Mouse (Mus musculus): ENCODE data around the gene Olfr173.

The Olfr173 gene

DNA sequence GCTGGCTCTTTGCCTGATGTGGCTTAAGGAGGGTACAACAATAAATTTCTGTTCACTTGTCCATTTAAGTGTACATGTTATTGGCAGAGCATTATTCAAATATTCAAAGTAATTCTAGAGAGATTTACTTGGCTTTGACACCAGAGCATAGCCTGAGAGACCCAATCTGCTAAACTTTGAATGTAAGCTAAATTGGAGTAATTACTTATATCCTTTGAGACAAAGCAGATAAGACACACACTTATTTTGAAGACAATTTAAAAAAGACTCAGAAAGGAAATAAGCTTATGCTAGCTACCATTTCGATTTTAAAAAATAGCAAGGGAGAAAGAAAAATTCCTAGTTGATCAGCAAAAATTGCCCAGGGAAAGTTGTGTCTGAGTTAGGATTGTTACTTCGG, at the start of gene Olfr173:
Olfr173 (minus strand) TSS at position 101 of the 400 bp plus-strand sequence.
- no peak for DNase-seq (ENCODE audit: low spot score in 2 of 2)

DNA sequence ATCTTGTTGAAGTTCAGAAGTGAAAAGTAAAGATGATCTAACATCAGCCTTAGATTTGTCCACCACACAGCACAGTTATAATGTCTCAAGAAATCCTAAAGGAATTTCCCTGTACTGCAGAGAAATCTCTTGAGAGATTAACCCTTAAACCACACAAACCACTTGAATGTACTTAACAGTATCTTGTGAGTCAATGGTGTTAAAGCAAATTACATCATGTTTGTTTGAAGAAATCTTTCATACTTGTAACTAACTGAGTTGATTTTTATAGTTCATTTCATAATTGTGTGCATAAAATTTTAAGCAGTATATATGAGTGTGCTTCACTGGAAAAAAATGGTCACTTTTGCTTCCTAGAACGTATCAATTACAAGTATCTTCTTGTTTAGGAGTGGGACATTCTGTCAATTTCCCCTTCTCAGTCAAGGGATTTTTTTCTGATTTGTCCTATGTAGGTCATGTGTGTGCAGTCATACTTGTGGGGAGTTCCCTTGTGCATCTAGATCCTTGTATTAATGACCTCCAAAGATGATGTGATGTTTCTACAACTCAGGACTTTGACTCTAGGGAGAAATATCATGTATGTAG, 26.8 kb upstream of the Olfr173 start, which contains the start of gene Olfr175-ps1:
Olfr175-ps1 (minus strand) TSS at position 51 of the 588 bp plus-strand sequence.
- no peak for DNase-seq (ENCODE audit: low spot score in 2 of 2)

DNA sequence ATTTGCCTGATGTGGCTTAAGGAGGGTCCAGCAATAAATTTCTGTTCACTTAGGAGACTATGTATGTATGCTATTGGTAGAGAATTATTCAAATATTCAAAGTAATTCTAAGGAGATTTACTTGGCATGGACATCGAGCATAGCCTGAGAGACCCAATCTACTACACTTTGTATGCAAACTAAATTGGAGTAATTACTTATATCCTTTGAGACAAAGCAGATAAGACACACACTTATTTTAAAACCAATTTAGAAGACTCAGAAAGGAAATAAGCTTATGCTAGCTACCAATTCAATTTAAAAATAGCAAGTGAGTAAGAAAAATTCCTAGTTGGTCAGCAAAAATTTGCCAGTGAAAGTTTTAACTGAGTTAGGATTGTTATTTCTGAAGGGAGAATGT, 37.0 kb downstream of the Olfr173 start, which contains the start of gene Olfr172:
Olfr172 (minus strand) TSS at position 101 of the 400 bp plus-strand sequence.
- no peak for DNase-seq (ENCODE audit: low spot score in 2 of 2)

DNA sequence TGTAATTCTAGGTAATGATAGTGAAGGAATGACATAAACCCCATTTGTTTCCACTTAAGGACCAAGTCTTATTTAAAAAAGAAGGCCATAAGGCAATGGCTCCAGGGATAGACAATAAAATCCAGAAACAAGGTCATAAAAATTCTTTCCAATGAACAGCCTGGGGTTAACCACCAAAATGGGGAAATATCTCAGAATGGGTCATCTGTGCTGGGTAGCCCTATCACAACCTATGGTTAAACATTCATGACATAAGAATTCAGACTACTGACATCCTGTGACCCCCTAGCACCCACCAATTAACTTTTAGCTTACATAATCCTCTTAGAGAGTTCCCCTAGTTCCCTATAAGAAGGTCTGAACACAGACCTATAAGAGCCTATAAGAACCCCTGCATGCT, 43.9 kb downstream of the Olfr173 start:
- no peak for DNase-seq (ENCODE audit: low spot score in 2 of 2)

- DNase-seq (ENCODE audit: low spot score in 2 of 2): no peak
These were observed 48.8 kb downstream of the Olfr173 start for GRCm38 (mm10) chr16:58751314-58751713.

GRCm38 (mm10) chr16:58746715-58747114, 53.4 kb downstream of the Olfr173 start:
- DNase-seq (ENCODE audit: low spot score in 2 of 2): no peak

Data from urinary bladder, adult 18-20 months (tissue).